Mouse (Mus musculus) T-cell, adult 66 days (primary cell): ENCODE data around the gene Dscam. TPM values are rescaled to one million over a fixed set of nuclear protein-coding genes. Genes with fewer than 3 reads are reported as not detected.

ENCODE experiments used
- total RNA-seq, 2 experiments: library from RNA; stranded (reverse); gene quantifications; 3 replicates in 1 of 2; 4 replicates in 1 of 2; pipeline ENCODE4 v1.2.4; 2023

The Dscam gene
- under 1 TPM; 0.44 TPM for total RNA-seq

DNA sequence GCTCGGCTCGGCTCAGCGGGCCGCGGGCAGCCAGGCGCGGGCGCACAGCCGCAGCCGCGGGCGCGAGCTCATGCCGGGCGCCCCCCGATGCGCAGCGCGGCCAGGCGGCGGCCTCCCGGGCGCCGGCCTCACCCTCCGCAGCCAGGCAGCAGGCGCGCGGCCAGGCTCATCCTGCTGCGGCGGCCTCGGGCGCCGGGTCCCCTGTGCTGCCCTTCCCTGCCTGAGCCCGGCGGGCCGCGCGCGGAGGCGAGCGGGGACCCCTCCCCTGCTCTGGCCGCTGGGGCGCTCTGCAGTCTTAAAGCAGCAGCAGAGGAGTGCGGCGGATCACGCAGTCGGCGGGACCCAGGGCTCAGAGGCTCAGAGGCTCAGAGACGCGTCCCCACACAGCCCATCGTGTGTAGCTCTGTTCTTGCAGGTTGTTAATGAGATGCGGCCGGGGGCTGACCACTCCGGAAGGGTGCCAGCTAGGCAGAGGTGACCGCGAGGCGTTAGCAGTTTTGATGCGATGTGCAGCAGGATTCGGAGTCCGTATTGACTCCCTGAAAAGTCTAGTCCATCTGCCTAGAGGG, at the start of gene Dscam:
TSS of gene Dscam (minus strand) at position 240 of the 569 bp plus-strand sequence.

Other genes starting within 250 kb of the Dscam start
- gene Bace2, start 186.0 kb upstream of the Dscam start, total RNA-seq: not detected